Mouse (Mus musculus) forebrain, embryonic 14.5 days (tissue): ENCODE measurements around the gene Calhm2. TPM values are rescaled to one million over a fixed set of nuclear protein-coding genes. Genes with fewer than 3 reads are reported as not detected.

Experiments
- ATAC-seq: fragments of 200-750 bp; cut with Nextera tagmentation; 2 replicates; pipeline ENCODE4 v1.8.0; 2017; ENCODE audit warnings: mild to moderate bottlenecking, moderate library complexity
- DNase-seq: peaks from one replicate; pipeline ENCODE4 v3.0.0-alpha.2; 2015; ENCODE audit warnings: low spot score
- H3K27ac ChIP-seq: fragments of 300-500 bp; sonication (generic); 2 replicates; pipeline ENCODE4 v1.5.1; 2014; ENCODE audit warnings: low read depth, mild to moderate bottlenecking, control low read depth, low read length, moderate library complexity
- H3K27me3 ChIP-seq: fragments of 300-500 bp; sonication (generic); replicated peaks from 2 replicates; pipeline ENCODE4 v1.6.1; 2014; ENCODE audit warnings: low read length, control low read depth, mixed read lengths; ENCODE audit not compliant: control insufficient read depth, insufficient read depth
- H3K36me3 ChIP-seq: fragments of 300-500 bp; sonication (generic); 2 replicates; pipeline ENCODE4 v1.6.1; 2014; ENCODE audit warnings: low read length, control low read depth; ENCODE audit not compliant: control insufficient read depth, insufficient read depth
- H3K4me1 ChIP-seq: fragments of 300-500 bp; sonication (generic); 2 replicates; pipeline ENCODE4 v1.6.1; 2014; ENCODE audit warnings: antibody characterized with exemption, low read length, control low read depth; ENCODE audit not compliant: control insufficient read depth, insufficient read depth
- H3K4me2 ChIP-seq: fragments of 300-500 bp; sonication (generic); 2 replicates; pipeline ENCODE4 v1.6.1; 2014; ENCODE audit warnings: mild to moderate bottlenecking, control low read depth, low read length
- H3K4me3 ChIP-seq: fragments of 300-500 bp; sonication (generic); 2 replicates; pipeline ENCODE4 v1.5.1; 2014; ENCODE audit warnings: low read depth, low read length, control low read depth
- H3K9ac ChIP-seq: fragments of 300-500 bp; sonication (generic); 2 replicates; pipeline ENCODE4 v1.6.1; 2014; ENCODE audit warnings: mild to moderate bottlenecking, low read length, control low read depth, moderate library complexity
- H3K9me3 ChIP-seq: fragments of 300-500 bp; sonication (generic); replicated peaks from 2 replicates; pipeline ENCODE4 v1.6.1; 2016; ENCODE audit warnings: low read length, control low read depth, mixed read lengths; ENCODE audit not compliant: control insufficient read depth
- WGBS: fragments of 180-500 bp; shearing (Covaris S2); extraction: QIAGEN DNeasy Blood & Tissue Kit; methylation state at CpG from one replicate; pipeline ENCODE4 v1.1.7; 2014; 5-methylcytosine and 5-hydroxymethylcytosine counted together
- polyA plus RNA-seq: library from polyadenylated mRNA; unstranded; fragments of >200 nt; fragmentation: Nextera tagmentation; extraction: Ambion mirVana; gene quantifications from 2 replicates; pipeline ENCODE4 v1.2.1, GENCODE M21; 2014

Gene Calhm2
- 0.69 and 0.83 TPM in 2 replicates for polyA plus RNA-seq

DNA sequence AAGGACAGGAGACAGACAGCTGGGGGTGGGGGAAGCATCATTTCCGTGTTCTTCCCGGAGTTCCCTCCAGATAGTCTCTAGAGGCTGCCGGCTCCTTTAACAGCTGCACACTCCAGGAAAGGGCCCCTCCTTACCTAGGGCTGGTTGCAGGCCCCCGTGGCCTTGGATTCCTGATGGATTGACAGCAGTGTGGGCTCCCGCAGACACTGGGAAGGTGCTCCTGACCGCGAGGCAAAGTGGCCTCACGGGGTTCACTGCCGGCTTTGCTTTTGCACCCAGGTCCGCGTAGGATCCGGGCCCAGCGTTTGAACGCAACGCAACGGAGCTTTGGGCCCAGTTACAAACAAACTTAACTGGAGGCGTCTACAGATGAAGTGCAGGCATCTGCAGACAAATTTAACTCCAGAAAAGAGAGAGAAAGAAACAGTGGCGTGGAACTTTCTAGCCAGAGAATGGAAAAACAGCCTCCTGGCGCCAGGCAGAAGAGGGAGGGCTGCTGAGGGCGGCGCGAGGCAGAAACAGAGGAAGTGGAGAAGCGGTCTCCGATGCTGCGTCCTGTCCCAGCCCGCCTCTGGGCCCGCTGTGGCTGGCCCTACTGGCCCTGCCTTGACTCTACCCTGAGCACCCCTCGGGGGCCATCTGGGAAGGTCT is at the start of gene Calhm2:
Calhm2 (minus strand) TSS at position 524 of the 651 bp plus-strand sequence.
- H3K9me3 ChIP-seq: no peaks in the 10 kb centered on the region
- ATAC-seq (peak; percentile 61), DNase-seq (peak; percentile 7)
- 0 out of 2 replicates have a peak within 1 kb of the TSS, but pooled peaks have one; percentile 4 for H3K4me3 ChIP-seq
- 10% methylated on average over 28 of the region's 28 CpGs for WGBS
- peaks cover 11% of the 10 kb centered on the region for H3K4me1 ChIP-seq
- peak within 1 kb of the TSS; percentile 36 for H3K4me2 ChIP-seq
- peak within 1 kb of the TSS; percentile 45 for H3K9ac ChIP-seq
- peaks cover 4% of the 10 kb centered on the region; the same call in 1 of the 2 replicates for H3K36me3 ChIP-seq
- no peak within 1 kb of the TSS for H3K27ac ChIP-seq
- no peaks in the 10 kb centered on the region for H3K27me3 ChIP-seq

DNA sequence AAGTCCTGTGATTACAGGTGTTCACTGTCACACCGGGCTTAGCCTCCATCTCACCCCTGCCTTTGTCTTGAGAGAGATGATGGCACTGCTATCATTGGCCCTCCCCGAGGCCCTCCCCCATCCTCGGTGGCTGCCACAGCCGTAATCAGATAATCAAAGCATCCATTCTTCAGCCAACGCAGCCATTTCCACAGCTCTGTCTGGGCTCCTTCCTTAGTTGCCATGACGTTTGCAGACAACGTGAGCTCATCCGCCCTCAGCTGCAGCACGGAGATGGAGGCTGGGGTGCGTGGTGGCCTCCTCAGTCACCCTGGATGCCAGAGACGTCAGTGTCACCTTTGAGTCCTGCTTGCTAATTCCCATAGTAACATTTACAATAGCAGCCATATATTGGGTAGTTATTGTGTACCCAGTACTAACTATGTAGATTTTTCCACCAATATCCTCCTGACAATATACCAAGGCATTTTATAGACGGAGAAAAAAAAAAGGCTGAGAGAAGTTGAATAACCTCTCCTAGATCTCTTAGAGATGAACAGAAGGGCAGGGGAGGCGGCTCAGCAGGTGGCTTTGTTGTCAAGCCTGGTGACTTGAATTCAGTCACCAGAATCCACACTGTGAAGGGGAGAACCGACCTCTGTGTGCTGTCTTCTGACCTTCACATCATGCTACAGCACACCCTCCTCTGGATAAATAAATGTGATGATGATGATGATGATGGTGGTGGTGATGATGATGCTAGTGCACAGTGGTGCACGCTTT is 48.6 kb upstream of the Calhm2 start:
- ATAC-seq: no peak
- no peaks in the 10 kb centered on the region; the same call in 1 of the 2 replicates for H3K9me3 ChIP-seq
- 50% methylated on average over 15 of the region's 15 CpGs for WGBS
- peaks cover 9% of the 10 kb centered on the region for H3K4me1 ChIP-seq
- no peak overlapping the region for H3K9ac ChIP-seq
- no peak overlapping the region for H3K4me3 ChIP-seq
- no peak overlapping the region for H3K27ac ChIP-seq
- no peak for DNase-seq
- H3K36me3 ChIP-seq: no peaks in the 10 kb centered on the region
- H3K27me3 ChIP-seq: peaks cover 1% of the 10 kb centered on the region; the same call in 1 of the 2 replicates
- no peak overlapping the region for H3K4me2 ChIP-seq

DNA sequence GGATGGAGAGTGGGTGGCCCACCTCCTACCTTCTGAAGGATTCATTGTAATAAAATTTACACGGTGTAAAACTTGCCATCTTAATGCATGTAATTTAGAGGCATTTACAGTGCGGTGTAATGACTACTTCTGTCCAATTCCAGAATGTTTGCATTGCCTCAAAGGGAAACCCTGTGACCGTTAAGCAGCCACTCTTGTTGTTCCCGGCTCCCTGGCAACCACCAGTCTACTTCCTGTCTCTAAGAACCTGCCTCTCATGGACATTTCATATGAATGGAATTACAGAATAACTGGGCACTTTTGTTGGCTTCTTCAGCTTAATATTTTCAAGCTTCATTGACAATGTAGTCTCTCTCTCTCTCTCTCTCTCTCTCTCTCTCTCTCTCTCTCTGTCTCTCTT is 46.6 kb upstream of the Calhm2 start:
- H3K27ac ChIP-seq: no peak overlapping the region
- H3K9ac ChIP-seq: no peak overlapping the region
- no peak overlapping the region for H3K4me2 ChIP-seq
- H3K4me3 ChIP-seq: no peak overlapping the region
- no peak for ATAC-seq
- WGBS: 63% methylated on average over 4 of the region's 4 CpGs
- peaks cover 16% of the 10 kb centered on the region for H3K27me3 ChIP-seq
- H3K4me1 ChIP-seq: peaks cover 9% of the 10 kb centered on the region
- no peaks in the 10 kb centered on the region for H3K36me3 ChIP-seq
- DNase-seq: no peak
- no peaks in the 10 kb centered on the region; the same call in 1 of the 2 replicates for H3K9me3 ChIP-seq

DNA sequence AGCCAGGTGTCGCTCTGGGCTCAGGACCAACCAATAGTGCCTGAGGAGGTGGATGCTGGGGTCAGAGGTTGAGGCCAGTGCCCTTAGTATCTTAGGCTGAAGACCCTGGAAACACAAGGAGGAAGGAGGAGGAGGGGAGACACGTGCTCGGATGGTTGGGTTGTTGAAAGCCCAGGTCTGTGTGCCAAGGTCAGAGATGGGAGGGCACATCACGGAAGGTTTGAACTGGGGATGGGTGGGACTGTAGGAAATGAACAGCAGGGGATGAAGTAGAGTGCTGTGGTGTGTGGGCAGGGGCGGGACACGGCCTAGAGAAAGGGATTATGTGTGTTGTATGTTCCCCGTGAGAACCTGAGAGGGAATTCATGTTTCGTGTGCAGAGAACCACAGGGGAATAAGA is 46.1 kb upstream of the Calhm2 start:
- peaks cover 21% of the 10 kb centered on the region for H3K27me3 ChIP-seq
- no peak overlapping the region for H3K4me3 ChIP-seq
- no peak overlapping the region for H3K27ac ChIP-seq
- H3K9me3 ChIP-seq: no peaks in the 10 kb centered on the region; the same call in 1 of the 2 replicates
- H3K4me2 ChIP-seq: no peak overlapping the region
- no peak overlapping the region for H3K9ac ChIP-seq
- ATAC-seq: no peak
- DNase-seq: no peak
- no peaks in the 10 kb centered on the region for H3K36me3 ChIP-seq
- H3K4me1 ChIP-seq: peaks cover 9% of the 10 kb centered on the region
- WGBS: 64% methylated on average over 8 of the region's 8 CpGs

DNA sequence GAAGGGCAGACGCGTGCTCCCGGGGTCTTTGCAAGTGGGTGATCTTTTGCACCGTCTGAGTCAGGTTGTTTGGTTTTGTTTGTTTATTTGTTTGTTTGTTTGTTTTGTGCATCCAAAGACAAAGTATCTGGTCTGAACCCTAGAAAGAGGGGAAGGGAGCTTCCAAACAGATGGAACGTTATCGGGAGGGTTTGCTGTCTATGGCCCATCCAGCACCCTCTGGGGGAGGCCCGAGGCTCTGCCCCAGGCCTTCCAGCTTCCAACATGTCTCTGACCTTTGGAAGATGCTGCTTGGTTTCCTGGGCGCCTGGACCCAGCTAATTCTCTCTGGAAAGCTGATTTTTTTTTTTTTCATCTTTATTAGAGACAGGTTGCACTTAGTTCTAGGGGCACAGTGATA is 41.9 kb upstream of the Calhm2 start:
- Histone ChIP-seq H3K27ac (no peak overlapping the region), H3K4me3 (peak overlapping the region; percentile 63), H3K27me3 (peaks cover 34% of the 10 kb centered on the region), H3K4me2 (peak overlapping the region; percentile 96), H3K4me1 (no peaks in the 10 kb centered on the region), H3K36me3 (no peaks in the 10 kb centered on the region), H3K9me3 (no peaks in the 10 kb centered on the region; the same call in 1 of the 2 replicates), H3K9ac (no peak overlapping the region)
- ATAC-seq (no peak), DNase-seq (no peak)
- WGBS: 12% methylated on average over 8 of the region's 8 CpGs

DNA sequence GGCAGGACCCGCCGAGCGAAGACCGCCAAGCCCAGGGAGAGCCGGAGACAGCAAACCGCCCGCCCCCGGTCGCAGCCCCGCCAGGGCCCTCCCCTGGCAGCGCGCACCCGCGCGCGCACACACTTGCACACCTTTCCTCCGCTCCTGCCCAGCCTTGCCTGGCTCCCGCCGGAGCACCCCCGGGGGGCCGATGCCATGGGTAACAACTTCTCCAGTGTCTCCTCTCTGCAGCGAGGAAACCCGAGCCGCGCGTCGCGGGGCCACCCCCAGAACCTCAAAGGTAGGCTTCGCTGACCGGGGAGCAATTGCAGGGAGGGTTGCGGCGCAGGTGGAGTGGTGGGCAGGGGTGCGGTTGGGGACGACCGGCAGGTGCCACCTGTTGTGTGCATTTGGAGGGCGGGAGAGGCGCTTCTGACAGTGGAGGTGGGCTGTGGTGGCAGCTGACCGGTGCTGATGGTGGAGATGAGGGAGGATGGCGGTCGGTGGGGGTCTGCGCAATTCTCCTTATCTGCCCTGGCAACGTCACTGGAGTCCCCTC is 41.2 kb upstream of the Calhm2 start:
- H3K4me2 ChIP-seq: peak overlapping the region; percentile 96
- DNase-seq (peak; percentile 35), ATAC-seq (peak; percentile 42)
- H3K4me3 ChIP-seq: peak overlapping the region; percentile 63
- H3K27ac ChIP-seq: peak overlapping the region; percentile 52
- peaks cover 34% of the 10 kb centered on the region for H3K27me3 ChIP-seq
- H3K36me3 ChIP-seq: no peaks in the 10 kb centered on the region
- H3K9me3 ChIP-seq: no peaks in the 10 kb centered on the region; the same call in 1 of the 2 replicates
- H3K9ac ChIP-seq: peak overlapping the region; percentile 71
- WGBS: 0% methylated on average over 31 of the region's 42 CpGs
- H3K4me1 ChIP-seq: no peaks in the 10 kb centered on the region

DNA sequence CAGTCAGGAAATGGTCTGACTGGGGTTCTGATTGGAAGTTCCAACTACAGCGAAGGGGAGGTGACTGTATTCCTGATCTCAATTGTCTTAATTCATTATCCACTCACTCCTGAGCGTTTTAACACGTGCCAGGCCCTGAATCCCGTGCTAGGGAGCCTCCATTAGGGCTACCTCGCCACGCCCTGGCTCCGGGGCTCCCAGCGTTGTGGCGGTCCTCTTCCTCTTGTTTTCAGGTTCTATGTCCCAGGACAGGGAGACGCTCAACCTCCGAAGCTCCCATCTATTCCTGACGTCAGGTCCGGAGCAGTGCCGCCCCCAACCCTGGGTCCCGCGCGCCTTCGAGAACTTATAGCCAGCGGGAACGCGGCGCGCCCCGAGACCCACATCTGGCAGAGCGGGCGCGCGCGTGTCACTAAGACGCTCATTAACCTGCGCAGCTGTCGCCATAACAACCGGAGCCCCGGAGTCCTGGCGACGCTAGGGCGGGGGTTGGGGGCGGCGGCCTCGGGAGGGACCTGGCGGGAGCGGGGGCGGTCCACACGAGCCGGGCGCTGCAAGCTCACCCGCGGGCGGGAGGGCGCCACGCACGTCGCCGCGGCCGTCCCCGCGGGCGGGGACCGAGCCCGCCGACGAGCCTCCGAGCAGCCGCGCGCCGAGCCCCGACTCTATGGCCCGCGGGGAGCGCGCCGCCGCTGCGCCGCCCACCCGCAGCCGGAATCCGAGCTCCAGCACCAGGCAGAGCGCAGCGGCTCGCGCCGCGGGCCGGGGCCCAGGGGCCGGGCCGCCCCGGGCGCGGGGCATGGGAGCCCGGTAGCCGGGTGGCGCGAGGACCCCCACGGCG is 40.6 kb upstream of the Calhm2 start, which contains the start of gene Neurl1a:
Neurl1a (plus strand) TSS at position 390 of the 841 bp plus-strand sequence.
- peak within 1 kb of the TSS; percentile 63 for H3K4me3 ChIP-seq
- peaks cover 34% of the 10 kb centered on the region for H3K27me3 ChIP-seq
- peak within 1 kb of the TSS; percentile 52 for H3K27ac ChIP-seq
- peak within 1 kb of the TSS; percentile 71 for H3K9ac ChIP-seq
- H3K4me1 ChIP-seq: no peaks in the 10 kb centered on the region
- peak within 1 kb of the TSS; percentile 96 for H3K4me2 ChIP-seq
- ATAC-seq (peak; percentile 80), DNase-seq (peak; percentile 77)
- no peaks in the 10 kb centered on the region; the same call in 1 of the 2 replicates for H3K9me3 ChIP-seq
- H3K36me3 ChIP-seq: no peaks in the 10 kb centered on the region
- under 1% methylated on average over 76 of the region's 98 CpGs for WGBS

DNA sequence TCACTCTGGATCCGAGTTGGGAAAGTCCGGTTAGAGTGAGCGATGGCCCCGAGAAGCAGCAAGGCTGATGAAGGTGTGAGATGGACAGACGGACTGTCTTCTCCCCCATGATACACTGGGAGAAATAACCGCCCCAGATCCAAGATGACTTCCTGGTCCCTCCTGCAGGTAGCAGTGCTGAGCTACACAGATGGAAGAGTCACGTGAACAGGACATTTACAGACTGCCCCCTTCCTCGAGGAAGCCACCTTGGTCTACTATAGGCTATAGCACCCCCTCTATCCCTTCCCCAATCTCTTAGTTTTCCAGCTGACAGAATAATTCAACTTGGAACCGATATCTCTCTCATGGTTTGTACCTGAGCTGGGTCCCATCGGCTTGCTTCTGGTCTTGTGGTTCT is 39.9 kb upstream of the Calhm2 start:
- no peaks in the 10 kb centered on the region for H3K4me1 ChIP-seq
- H3K4me2 ChIP-seq: peak overlapping the region; percentile 96
- no peaks in the 10 kb centered on the region; the same call in 1 of the 2 replicates for H3K9me3 ChIP-seq
- H3K9ac ChIP-seq: no peak overlapping the region
- peaks cover 34% of the 10 kb centered on the region for H3K27me3 ChIP-seq
- H3K36me3 ChIP-seq: no peaks in the 10 kb centered on the region
- 19% methylated on average over 10 of the region's 10 CpGs for WGBS
- no peak overlapping the region for H3K27ac ChIP-seq
- ATAC-seq (peak; percentile 21; the same call in 1 of the 2 replicates), DNase-seq (peak; percentile 45)
- H3K4me3 ChIP-seq: peak overlapping the region; percentile 63
